Mouse (Mus musculus) right cerebral cortex, adult 2 months (tissue): ENCODE results near the gene Ccrl2.

Experiments used
- DNase-seq, 2 experiments: peaks; one replicate each; pipeline ENCODE4 v3.0.0; 2021 to 2022; ENCODE audit warnings: low spot score in 2 of 2

Gene Ccrl2

GRCm38 (mm10) chr9:111058943-111059556 is 1.7 kb upstream of the Ccrl2 start:
- DNase-seq, result no peak

- DNase-seq, result no peak
Measured at GRCm38 (mm10) chr9:111057544-111058370, 438 bp upstream of the Ccrl2 start.

- DNase-seq, result no peak
Measured at GRCm38 (mm10) chr9:111056519-111056797, 861 bp downstream of the Ccrl2 start.

- no peak for DNase-seq
Measured at GRCm38 (mm10) chr9:111055800-111056518, 1.4 kb downstream of the Ccrl2 start.

GRCm38 (mm10) chr9:111054923-111055322 is 2.4 kb downstream of the Ccrl2 start:
- peak; percentile 11 to 16 for DNase-seq

GRCm38 (mm10) chr9:111048452-111048851 is 8.9 kb downstream of the Ccrl2 start:
- no peak for DNase-seq

GRCm38 (mm10) chr9:111047266-111047665 is 10.1 kb downstream of the Ccrl2 start:
- no peak for DNase-seq

GRCm38 (mm10) chr9:111046222-111046621 is 11.1 kb downstream of the Ccrl2 start:
- no peak for DNase-seq

- no peak for DNase-seq
Measured at GRCm38 (mm10) chr9:111042266-111042665, 15.1 kb downstream of the Ccrl2 start.

GRCm38 (mm10) chr9:111039966-111040365 is 17.4 kb downstream of the Ccrl2 start:
- DNase-seq, result no peak

GRCm38 (mm10) chr9:111033717-111034116 is 23.6 kb downstream of the Ccrl2 start:
- DNase-seq, result no peak

GRCm38 (mm10) chr9:111026791-111027190 is 30.5 kb downstream of the Ccrl2 start:
- no peak for DNase-seq

GRCm38 (mm10) chr9:111019022-111019421 is 38.3 kb downstream of the Ccrl2 start, which contains the start of gene Ltf:
TSS of gene Ltf (plus strand) at chr9:111019271.
- DNase-seq, result no peak

- DNase-seq, result no peak
Measured at GRCm38 (mm10) chr9:111015658-111016057, 41.7 kb downstream of the Ccrl2 start.

GRCm38 (mm10) chr9:111012041-111012440 is 45.3 kb downstream of the Ccrl2 start:
- no peak for DNase-seq

- DNase-seq, result no peak
Measured at GRCm38 (mm10) chr9:111011550-111011949, 45.8 kb downstream of the Ccrl2 start.

- DNase-seq, result no peak
Measured at GRCm38 (mm10) chr9:111009763-111010162, 47.6 kb downstream of the Ccrl2 start.

GRCm38 (mm10) chr9:111006544-111006943 is 50.8 kb downstream of the Ccrl2 start:
- no peak for DNase-seq
